Mouse (Mus musculus) olfactory bulb, adult 2 months (tissue): ENCODE data around the gene Slc23a2.

Experiments
- CTCF ChIP-seq: fragments of 200-500 bp; IDR thresholded peaks from 2 replicates; pipeline ENCODE4 v1.5.1; 2012; ENCODE audit warnings: low read depth, mild to moderate bottlenecking, low read length, moderate library complexity; ENCODE audit not compliant: insufficient read depth
- POLR2A ChIP-seq: fragments of 200-500 bp; IDR thresholded peaks from 2 replicates; pipeline ENCODE4 v1.6.1; 2012; ENCODE audit warnings: mild to moderate bottlenecking, low read depth, low read length, moderate library complexity; ENCODE audit not compliant: insufficient read depth

DNA sequence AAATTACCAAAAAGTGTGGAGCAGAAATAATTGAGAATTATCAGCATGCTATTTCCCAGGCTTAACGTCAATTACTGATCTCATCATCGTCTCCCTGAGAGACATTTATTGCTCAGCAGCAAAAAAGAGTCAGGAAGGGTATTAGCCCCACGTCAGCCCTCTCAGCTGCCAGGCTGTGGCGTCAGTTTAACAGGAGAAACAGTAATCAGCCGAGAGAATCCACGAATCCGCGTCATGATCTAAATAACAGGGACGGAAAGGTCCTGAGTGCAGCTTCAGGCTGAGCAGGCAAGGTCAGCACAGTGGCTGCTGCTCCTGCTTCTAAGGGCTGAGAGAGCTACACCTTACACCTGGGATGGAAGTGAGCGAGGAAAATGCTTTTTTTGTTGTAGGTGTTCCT is 17.0 kb downstream of the Slc23a2 start:
- TF ChIP-seq CTCF = no peak
- TF ChIP-seq POLR2A = no peak
